Mouse (Mus musculus) embryonic facial prominence, embryonic 11.5 days (tissue): ENCODE measurements around the gene Gba. TPM values are rescaled to one million over a fixed set of nuclear protein-coding genes. Genes with fewer than 3 reads are reported as not detected.
A peak's percentile ranks its signal among the peaks of the same experiment; 100 is the strongest.

Experiments used
- ATAC-seq: fragments of 200-750 bp; cut with Nextera tagmentation; replicated peaks from 2 replicates; pipeline ENCODE4 v1.8.0; 2017; ENCODE audit warnings: low read depth; ENCODE audit not compliant: insufficient number of reproducible peaks, low FRiP score, low TSS enrichment
- DNase-seq: peaks from one replicate; pipeline ENCODE4 v3.0.0-alpha.2; 2015; ENCODE audit warnings: low spot score
- H3K27ac ChIP-seq: fragments of 300-500 bp; sonication (generic); replicated peaks from 2 replicates; pipeline ENCODE4 v1.5.1; 2014; ENCODE audit warnings: mild to moderate bottlenecking, low read depth, low read length, control low read depth
- H3K27me3 ChIP-seq: fragments of 300-500 bp; sonication (generic); 2 replicates; pipeline ENCODE4 v1.6.1; 2014; ENCODE audit warnings: mild to moderate bottlenecking, low read length, moderate library complexity, mixed read lengths; ENCODE audit not compliant: control insufficient read depth, insufficient read depth
- H3K36me3 ChIP-seq: fragments of 300-500 bp; sonication (generic); replicated peaks from 2 replicates; pipeline ENCODE4 v1.6.1; 2014; ENCODE audit warnings: low read depth, mild to moderate bottlenecking, low read length, moderate library complexity, mixed read lengths; ENCODE audit not compliant: control insufficient read depth, insufficient read depth
- H3K4me1 ChIP-seq: fragments of 300-500 bp; sonication (generic); 2 replicates; pipeline ENCODE4 v1.6.1; 2014; ENCODE audit warnings: low read length, mixed read lengths; ENCODE audit not compliant: control insufficient read depth, insufficient read depth
- H3K4me2 ChIP-seq: fragments of 300-500 bp; sonication (generic); 2 replicates; pipeline ENCODE4 v1.6.1; 2014; ENCODE audit warnings: low read depth, mild to moderate bottlenecking, control low read depth, low read length, moderate library complexity
- H3K4me3 ChIP-seq: fragments of 300-500 bp; sonication (generic); 2 replicates; pipeline ENCODE4 v1.5.1; 2014; ENCODE audit warnings: low read depth, low read length, control low read depth
- H3K9ac ChIP-seq: fragments of 300-500 bp; sonication (generic); replicated peaks from 2 replicates; pipeline ENCODE4 v1.6.1; 2014; ENCODE audit warnings: mild to moderate bottlenecking, control low read depth, low read length
- H3K9me3 ChIP-seq: fragments of 300-500 bp; sonication (generic); replicated peaks from 2 replicates; pipeline ENCODE4 v1.6.1; 2016; ENCODE audit warnings: mild to moderate bottlenecking, low read length, inconsistent platforms, mixed read lengths; ENCODE audit not compliant: control insufficient read depth
- WGBS: fragments of 180-500 bp; shearing (Covaris S2); extraction: QIAGEN DNeasy Blood & Tissue Kit; methylation state at CpG from one replicate; pipeline ENCODE4 v1.1.7; 2014; 5-methylcytosine and 5-hydroxymethylcytosine counted together
- polyA plus RNA-seq: library from polyadenylated mRNA; unstranded; fragments of >200 nt; fragmentation: Nextera tagmentation; extraction: Ambion mirVana; gene quantifications from 2 replicates; pipeline ENCODE4 v1.2.1, GENCODE M21; 2014

The Gba gene
- polyA plus RNA-seq, 1 experiment from 2014 or later: 34.6 TPM

DNA sequence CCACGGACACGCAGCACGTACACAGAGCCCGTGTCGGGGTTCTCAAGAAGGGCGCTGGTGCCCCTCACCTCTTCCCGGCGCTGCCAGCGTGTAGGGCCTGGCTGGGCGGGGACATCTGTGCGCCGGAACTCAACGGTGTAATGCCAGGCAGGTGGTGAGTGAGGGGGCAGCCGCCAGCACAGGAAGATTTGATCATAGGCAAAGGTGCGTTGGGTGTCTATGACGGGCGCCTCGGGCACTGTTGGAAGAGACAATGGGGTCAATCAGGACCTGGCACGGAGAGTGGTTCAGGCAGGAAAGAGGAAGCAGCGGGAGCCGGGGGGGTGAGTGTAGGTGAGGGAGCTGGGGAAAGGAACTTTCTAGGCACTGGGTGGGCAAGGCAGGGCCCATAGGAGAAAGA lies 35.0 kb downstream of the Gba start:
- H3K4me1 ChIP-seq: no peaks in the 10 kb centered on the region
- ATAC-seq (no peak), DNase-seq (no peak)
- no peak overlapping the region for H3K27ac ChIP-seq
- no peaks in the 10 kb centered on the region for H3K27me3 ChIP-seq
- no peak overlapping the region for H3K4me2 ChIP-seq
- no peaks in the 10 kb centered on the region; the same call in 1 of the 2 replicates for H3K36me3 ChIP-seq
- no peak overlapping the region for H3K4me3 ChIP-seq
- H3K9me3 ChIP-seq: no peaks in the 10 kb centered on the region
- 92% methylated on average over 21 of the region's 21 CpGs for WGBS
- H3K9ac ChIP-seq: no peak overlapping the region

DNA sequence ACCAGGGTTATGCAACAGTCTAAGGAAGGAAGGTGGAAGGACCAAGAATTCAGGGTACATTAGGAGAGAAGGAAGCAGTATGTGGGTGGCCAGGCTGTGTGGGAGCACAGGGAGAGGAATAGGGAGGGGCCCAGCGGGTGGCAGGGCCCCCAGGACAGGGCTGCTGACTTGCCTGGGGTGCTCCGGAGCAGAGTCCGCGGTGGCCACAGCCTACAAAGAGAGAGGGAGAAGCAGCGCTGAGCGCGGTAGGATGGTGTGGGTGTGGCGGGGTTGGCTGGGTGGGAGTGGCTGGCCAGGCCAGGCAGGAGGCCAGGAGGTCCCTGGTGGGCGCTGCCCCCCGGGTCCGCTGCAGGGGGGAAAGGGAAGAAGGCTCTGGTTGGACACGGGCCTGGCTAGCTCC lies 35.8 kb downstream of the Gba start:
- no peaks in the 10 kb centered on the region; the same call in 1 of the 2 replicates for H3K4me1 ChIP-seq
- no peak for ATAC-seq
- no peak overlapping the region for H3K9ac ChIP-seq
- DNase-seq: no peak
- H3K4me3 ChIP-seq: no peak overlapping the region
- H3K27ac ChIP-seq: no peak overlapping the region
- H3K9me3 ChIP-seq: no peaks in the 10 kb centered on the region
- H3K36me3 ChIP-seq: no peaks in the 10 kb centered on the region; the same call in 1 of the 2 replicates
- no peak overlapping the region for H3K4me2 ChIP-seq
- no peaks in the 10 kb centered on the region for H3K27me3 ChIP-seq
- WGBS: 81% methylated on average over 11 of the region's 12 CpGs

DNA sequence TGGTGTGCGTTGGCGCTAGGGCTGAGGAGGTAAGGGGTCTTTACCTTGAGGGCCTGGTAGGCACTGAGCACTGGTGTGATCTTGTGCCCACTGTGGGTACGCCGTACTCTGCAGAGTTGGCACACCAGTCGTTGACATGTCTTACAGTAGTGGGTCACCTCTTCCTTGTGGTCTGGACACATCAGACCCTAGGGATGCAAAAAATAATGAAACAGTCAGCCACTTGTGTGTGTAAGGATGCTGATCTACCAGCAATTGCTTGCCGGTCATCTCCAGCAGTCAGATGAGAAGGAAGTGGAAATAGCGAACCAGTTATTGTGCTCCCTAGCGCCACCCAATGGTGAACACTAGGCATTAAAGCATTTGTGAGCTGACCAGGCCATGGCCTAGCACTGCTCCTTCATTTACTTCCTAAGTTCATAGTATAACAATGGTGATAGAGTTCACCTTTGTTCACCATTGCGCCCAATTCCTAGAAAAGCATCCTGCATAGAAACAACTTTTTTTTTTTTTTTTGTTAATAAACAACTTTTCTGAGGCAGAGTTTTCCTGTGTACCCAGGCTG lies 39.7 kb downstream of the Gba start:
- ATAC-seq: no peak
- H3K27me3 ChIP-seq: no peaks in the 10 kb centered on the region
- peaks cover 6% of the 10 kb centered on the region for H3K4me1 ChIP-seq
- H3K4me2 ChIP-seq: no peak overlapping the region
- H3K27ac ChIP-seq: no peak overlapping the region
- no peaks in the 10 kb centered on the region; the same call in 1 of the 2 replicates for H3K36me3 ChIP-seq
- DNase-seq: peak; percentile 53
- 75% methylated on average over 9 of the region's 9 CpGs for WGBS
- H3K9me3 ChIP-seq: no peaks in the 10 kb centered on the region
- H3K9ac ChIP-seq: no peak overlapping the region
- no peak overlapping the region for H3K4me3 ChIP-seq

DNA sequence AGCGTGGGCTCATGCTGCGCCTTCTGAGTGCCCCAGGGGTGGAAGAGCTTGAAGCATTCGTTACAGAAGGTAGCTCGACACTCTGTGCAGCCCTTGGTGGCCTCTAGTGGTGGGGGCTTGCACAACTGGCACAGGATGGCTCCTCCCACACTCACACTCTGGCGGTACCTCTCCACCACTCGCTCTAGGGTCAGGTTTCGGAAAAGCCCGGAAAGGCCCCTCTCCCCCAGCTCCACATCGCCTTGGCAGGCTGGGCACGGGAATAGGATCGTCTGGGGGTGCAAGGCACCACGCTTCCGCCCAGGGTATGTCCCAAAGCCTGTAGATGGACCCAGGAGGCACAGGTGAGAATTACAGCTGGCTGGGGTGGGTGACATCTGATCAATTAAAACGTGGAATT lies 40.9 kb downstream of the Gba start:
- H3K9me3 ChIP-seq: no peaks in the 10 kb centered on the region
- H3K36me3 ChIP-seq: no peaks in the 10 kb centered on the region; the same call in 1 of the 2 replicates
- peak overlapping the region; percentile 40 for H3K4me3 ChIP-seq
- H3K4me2 ChIP-seq: peak overlapping the region; percentile 43
- ATAC-seq (peak; percentile 64), DNase-seq (peak; percentile 76)
- WGBS: 7% methylated on average over 14 of the region's 14 CpGs
- no peak overlapping the region for H3K27ac ChIP-seq
- H3K27me3 ChIP-seq: no peaks in the 10 kb centered on the region
- H3K9ac ChIP-seq: no peak overlapping the region
- peaks cover 6% of the 10 kb centered on the region for H3K4me1 ChIP-seq

DNA sequence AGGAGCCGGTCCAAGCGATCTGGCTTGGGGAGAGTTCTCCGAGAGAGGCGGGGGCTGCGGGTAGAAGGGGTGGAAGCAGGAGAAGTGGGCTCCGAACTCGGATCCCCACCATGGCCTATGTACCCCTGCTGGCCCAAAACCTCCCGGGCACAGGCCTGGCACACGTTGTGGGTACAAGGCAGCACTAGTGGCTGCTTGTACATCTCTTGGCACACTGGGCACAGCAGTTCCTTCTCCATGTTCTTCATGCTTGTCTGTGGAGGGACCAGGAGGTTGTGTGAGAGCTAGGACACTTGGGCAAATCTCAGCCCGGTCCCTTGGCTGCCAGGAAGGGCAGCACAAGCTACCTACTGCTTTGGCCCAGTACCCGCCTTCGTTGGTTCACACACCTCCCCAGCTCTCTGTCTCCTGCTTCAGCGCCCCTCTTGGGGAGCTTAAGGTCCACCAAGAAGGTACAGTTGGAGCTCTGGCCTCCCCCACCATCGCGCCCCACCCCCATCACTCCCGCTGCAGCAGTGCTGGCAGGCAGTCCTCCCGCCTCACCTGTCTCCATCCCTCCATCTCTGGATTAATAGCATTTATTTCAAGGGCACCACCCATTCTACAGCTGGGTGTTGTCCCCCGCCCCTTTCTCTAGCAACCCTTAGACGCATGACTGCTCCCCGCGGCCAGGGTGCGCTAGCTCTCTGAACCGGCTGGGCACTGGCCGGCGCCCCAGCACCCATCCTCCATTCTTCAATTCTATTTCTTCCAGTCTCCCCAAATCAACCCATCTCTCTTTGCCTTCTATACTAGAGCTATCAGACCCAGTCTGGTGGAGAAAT lies 41.6 kb downstream of the Gba start:
- no peak for ATAC-seq
- no peak for DNase-seq
- no peak overlapping the region for H3K27ac ChIP-seq
- peak overlapping the region; percentile 59 for H3K4me2 ChIP-seq
- peaks cover 6% of the 10 kb centered on the region for H3K4me1 ChIP-seq
- 11% methylated on average over 25 of the region's 25 CpGs for WGBS
- peak overlapping the region; percentile 45 for H3K9ac ChIP-seq
- H3K27me3 ChIP-seq: no peaks in the 10 kb centered on the region
- no peaks in the 10 kb centered on the region for H3K36me3 ChIP-seq
- peak overlapping the region; percentile 40 for H3K4me3 ChIP-seq
- H3K9me3 ChIP-seq: no peaks in the 10 kb centered on the region

DNA sequence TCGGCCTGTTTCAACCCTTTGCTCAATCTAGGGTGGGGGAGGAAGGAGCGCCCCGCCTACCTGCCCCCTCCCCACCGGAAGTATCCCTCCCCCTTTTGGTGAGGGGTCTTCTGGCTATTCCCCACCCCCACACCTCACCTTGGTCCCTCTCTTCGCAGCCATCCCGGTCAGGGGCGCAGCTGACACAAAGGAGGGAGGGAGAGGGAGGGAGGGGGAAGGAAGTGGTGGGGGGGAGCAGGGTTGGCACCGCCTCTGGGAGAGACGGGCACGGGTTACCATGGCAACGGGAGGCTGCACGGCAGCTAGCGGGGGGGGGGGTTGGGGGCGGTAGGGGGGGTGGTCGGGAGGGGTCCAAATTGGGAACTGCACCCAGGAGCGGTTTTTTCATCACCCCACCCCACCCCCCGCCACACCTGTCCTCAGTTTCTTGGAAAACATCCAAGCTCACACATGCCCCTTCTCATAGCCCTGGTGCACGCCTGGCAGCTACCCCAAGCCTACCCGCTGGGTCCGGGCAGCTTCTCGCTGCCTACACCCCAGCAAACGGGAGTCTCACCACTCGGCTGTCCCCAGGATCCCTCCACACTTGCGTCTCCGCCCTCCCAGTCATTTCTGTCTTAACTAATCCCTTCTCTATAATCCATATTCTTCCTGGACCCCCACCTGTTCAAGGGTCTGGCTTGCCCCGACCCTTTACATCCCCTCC lies 42.4 kb downstream of the Gba start:
- peaks cover 6% of the 10 kb centered on the region for H3K4me1 ChIP-seq
- H3K9ac ChIP-seq: peak overlapping the region; percentile 45
- peak overlapping the region; percentile 59 for H3K4me2 ChIP-seq
- no peak overlapping the region for H3K27ac ChIP-seq
- no peaks in the 10 kb centered on the region for H3K9me3 ChIP-seq
- no peaks in the 10 kb centered on the region; the same call in 1 of the 2 replicates for H3K36me3 ChIP-seq
- peak; percentile 11; the same call in 1 of the 2 replicates for ATAC-seq
- no peaks in the 10 kb centered on the region for H3K27me3 ChIP-seq
- H3K4me3 ChIP-seq: peak overlapping the region; percentile 40
- WGBS: under 1% methylated on average over 20 of the region's 26 CpGs
- DNase-seq: peak; percentile 66

DNA sequence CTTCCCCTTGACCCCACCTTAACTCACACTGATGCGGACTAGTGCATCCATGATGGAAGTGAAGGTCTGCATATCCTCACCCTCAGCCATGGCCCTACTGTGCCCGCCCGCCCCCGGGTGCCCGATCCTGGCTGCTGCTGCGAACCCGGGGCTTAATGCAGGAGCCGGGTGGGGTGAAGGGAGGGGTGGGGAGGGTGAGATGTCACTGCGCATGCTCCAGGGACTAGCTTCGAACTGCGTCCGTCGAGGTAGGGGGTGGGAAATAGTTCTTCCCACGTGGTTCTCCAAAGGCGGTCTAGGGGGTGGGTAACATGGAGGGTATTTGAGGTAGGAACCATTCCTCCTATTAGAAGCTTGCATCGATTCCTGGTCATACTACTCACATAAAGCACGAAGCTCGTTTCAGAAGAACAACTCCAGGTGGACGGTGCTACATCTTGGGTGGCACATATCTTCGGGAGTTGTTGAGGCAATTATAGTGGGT lies 43.0 kb downstream of the Gba start, which contains the start of gene Krtcap2:
Gene Krtcap2 (plus strand): TSS at position 279 of the 484 bp plus-strand sequence.
- peak; percentile 54 for DNase-seq
- Histone ChIP-seq H3K27ac (no peak within 1 kb of the TSS; the same call in 1 of the 2 replicates), H3K4me2 (peak within 1 kb of the TSS; percentile 75), H3K4me1 (peaks cover 6% of the 10 kb centered on the region), H3K36me3 (no peaks in the 10 kb centered on the region; the same call in 1 of the 2 replicates), H3K9ac (peak within 1 kb of the TSS; percentile 79), H3K4me3 (peak within 1 kb of the TSS; percentile 76), H3K9me3 (no peaks in the 10 kb centered on the region), H3K27me3 (no peaks in the 10 kb centered on the region)
- peak; percentile 29; the same call in 1 of the 2 replicates for ATAC-seq
- WGBS: 5% methylated on average over 20 of the region's 20 CpGs
